Mouse (Mus musculus) small intestine, adult 2 months (tissue): ENCODE measurements at regions not wholly inside any gene's neighbourhood (a gene's known extent, or its start where the extent isn't known, plus 50 kb on each side); places are given as distances from the start of the nearest gene placed in this dataset.

ENCODE experiments used
- CTCF ChIP-seq: fragments of 200-500 bp; IDR thresholded peaks from 2 replicates; pipeline ENCODE4 v1.5.1; 2012; ENCODE audit warnings: low read depth, mild to moderate bottlenecking, control low read depth, inconsistent platforms, low read length, moderate library complexity, mixed read lengths; ENCODE audit not compliant: insufficient replicate concordance, insufficient read length; ENCODE audit errors: extremely low read depth
- POLR2A ChIP-seq: fragments of 200-500 bp; IDR thresholded peaks from 2 replicates; pipeline ENCODE4 v1.6.1; 2012; ENCODE audit warnings: low read depth, mild to moderate bottlenecking, control low read depth, inconsistent platforms, low read length, moderate library complexity

DNA sequence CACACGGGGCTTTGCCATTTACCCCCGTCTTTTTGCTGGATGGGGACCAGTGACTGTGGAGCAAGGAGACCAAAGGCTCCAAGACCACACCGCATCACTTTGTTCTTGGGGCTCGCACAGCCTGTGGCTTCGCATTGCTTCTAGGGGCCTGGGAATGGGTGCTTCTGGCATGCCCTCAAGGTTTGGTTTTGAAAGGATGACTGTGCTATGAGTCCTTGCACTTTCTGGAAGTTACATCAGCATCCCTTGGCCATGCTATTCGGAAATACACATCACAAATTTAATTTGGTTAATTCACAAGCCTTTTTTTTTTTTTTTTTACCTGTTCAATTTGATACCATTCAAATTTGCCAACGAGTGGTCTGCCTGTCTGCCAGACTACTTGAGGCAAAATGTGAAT, 562.1 kb downstream of the Plcl1 start:
- TF ChIP-seq CTCF (no peak), POLR2A (no peak)
